Mouse (Mus musculus): ENCODE data around the gene Rptor. TPM values are rescaled to one million over a fixed set of nuclear protein-coding genes. Genes with fewer than 3 reads are reported as not detected.

The Rptor gene
- 38.4 and 46.7 TPM in 2 replicates for total RNA-seq (2014; rRNA removed)
- 5.0 and 8.0 TPM in 2 replicates for polyA plus RNA-seq (2015; fragmentation: Nextera tagmentation; extraction: Ambion mirVana)

DNA sequence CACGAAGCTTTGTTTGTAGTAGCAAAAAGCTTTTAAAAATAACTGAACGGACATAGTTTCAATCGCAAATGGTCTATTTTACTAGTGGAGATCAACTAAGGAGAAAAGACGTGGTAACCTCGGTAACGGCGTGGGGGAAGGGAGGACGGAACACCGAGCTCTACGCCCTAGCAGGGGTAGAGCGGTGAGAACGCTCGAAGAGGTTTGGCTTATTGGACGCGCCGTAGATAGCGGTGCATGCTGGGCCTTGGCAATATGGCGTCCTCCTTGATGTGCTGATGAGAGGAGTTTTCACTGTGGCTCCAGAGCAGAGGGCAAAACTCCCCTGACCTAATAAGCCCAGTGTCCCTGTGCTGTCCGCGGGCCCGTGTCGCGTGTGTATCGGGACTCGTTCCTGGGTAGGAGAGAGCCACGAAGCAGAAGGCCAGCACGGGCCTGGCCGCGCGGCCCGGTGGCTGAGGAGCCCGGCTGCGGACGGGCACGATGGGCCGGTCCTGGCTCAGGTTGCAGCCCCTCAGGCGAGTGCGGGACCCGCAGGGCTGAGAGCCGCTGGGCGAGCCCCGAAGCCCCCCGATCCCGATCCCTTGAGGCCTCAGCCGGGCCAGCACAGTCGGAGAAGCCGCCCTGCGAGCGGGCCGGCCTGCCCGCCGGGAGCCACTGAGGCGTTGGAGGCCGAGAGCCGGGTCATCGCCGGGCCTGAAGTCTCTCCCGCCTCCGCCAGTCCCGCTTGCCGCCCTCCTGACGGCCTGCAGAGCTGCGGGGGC, at the start of gene Rptor:
TSS of gene Rptor (plus strand) at position 143 of the 764 bp plus-strand sequence.
- Histone ChIP-seq H3K36me3 (ENCODE audit: insufficient read depth) (no peaks in the 10 kb centered on the region), H3K4me2 (ENCODE audit: low read depth) (peak within 1 kb of the TSS; percentile 84)
- WGBS: under 1% methylated on average over 62 of the region's 63 CpGs

DNA sequence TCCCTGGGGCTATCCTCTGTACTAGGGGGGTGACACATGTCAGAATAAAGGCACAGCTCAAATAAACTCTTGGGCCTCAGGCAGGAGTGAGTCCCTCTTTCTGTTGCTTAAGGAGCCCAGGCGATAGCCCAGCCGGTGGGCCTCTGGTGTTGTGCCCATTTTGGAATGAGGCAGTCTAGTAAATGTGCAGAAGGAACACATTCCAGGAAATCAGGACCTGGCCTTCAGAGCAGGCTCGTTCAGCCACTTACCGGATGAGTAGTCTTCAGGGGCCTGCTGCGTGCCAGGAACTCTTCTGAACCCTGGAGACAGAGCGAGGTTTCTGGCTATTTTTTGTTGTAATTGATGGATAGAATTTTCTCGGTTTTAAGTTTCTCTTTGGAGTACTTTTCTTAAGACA, 48.0 kb upstream of the Rptor start:
- no peak for ATAC-seq

More for the DNA sequence above, at the start of gene Rptor:
- Histone ChIP-seq H3K4me1 (ENCODE audit: insufficient read depth) (peaks cover 8% of the 10 kb centered on the region; the same call in 1 of the 2 replicates), H3K9me3 (ENCODE audit: low read length) (no peaks in the 10 kb centered on the region), H3K9ac (peak within 1 kb of the TSS; percentile 71), H3K27me3 (ENCODE audit: insufficient read depth, low read length) (no peaks in the 10 kb centered on the region), H3K27ac (ENCODE audit: low read depth, low read length) (peak within 1 kb of the TSS; percentile 75), H3K4me3 (ENCODE audit: low read depth, low read length) (peak within 1 kb of the TSS; percentile 95)
- ATAC-seq: peak; percentile 100
- DNase-seq: peak; percentile 99
- TF ChIP-seq CTCF (IDR thresholded peaks at IDR 0.05; ENCODE audit: low read depth): no peak

GRCm38 (mm10) chr11:119555170-119555569, 47.5 kb upstream of the Rptor start:
- no peak overlapping the region for H3K27ac ChIP-seq (ENCODE audit: low read depth, low read length)
- ATAC-seq (no peak), DNase-seq (no peak)
- no peaks in the 10 kb centered on the region for H3K36me3 ChIP-seq (ENCODE audit: insufficient read depth)
- no peaks in the 10 kb centered on the region for H3K9me3 ChIP-seq (ENCODE audit: low read length)
- no peak overlapping the region for H3K9ac ChIP-seq
- 0 out of 2 replicates have a peak, but pooled peaks cover under 1% of the 10 kb centered on the region for H3K27me3 ChIP-seq (ENCODE audit: insufficient read depth, low read length)
- H3K4me1 ChIP-seq (ENCODE audit: insufficient read depth): peaks cover 12% of the 10 kb centered on the region; the same call in 1 of the 2 replicates
- WGBS: 85% methylated on average over 7 of the region's 7 CpGs
- no peak overlapping the region for H3K4me3 ChIP-seq (ENCODE audit: low read depth, low read length)
- H3K4me2 ChIP-seq (ENCODE audit: low read depth): no peak overlapping the region
- no peak for TF ChIP-seq CTCF (IDR thresholded peaks at IDR 0.05; ENCODE audit: low read depth)

More for the DNA sequence above, 48.0 kb upstream of the Rptor start:
- no peak overlapping the region for H3K9ac ChIP-seq
- no peak overlapping the region for H3K4me3 ChIP-seq (ENCODE audit: low read depth, low read length)
- H3K4me1 ChIP-seq (ENCODE audit: insufficient read depth): peaks cover 12% of the 10 kb centered on the region; the same call in 1 of the 2 replicates
- no peak overlapping the region for H3K27ac ChIP-seq (ENCODE audit: low read depth, low read length)
- no peak overlapping the region for H3K4me2 ChIP-seq (ENCODE audit: low read depth)
- TF ChIP-seq CTCF (IDR thresholded peaks at IDR 0.05; ENCODE audit: low read depth): no peak
- no peaks in the 10 kb centered on the region for H3K36me3 ChIP-seq (ENCODE audit: insufficient read depth)
- H3K27me3 ChIP-seq (ENCODE audit: insufficient read depth, low read length): peaks cover 5% of the 10 kb centered on the region; the same call in 1 of the 2 replicates
- H3K9me3 ChIP-seq (ENCODE audit: low read length): no peaks in the 10 kb centered on the region
- 74% methylated on average over 7 of the region's 7 CpGs for WGBS
- DNase-seq: no peak

DNA sequence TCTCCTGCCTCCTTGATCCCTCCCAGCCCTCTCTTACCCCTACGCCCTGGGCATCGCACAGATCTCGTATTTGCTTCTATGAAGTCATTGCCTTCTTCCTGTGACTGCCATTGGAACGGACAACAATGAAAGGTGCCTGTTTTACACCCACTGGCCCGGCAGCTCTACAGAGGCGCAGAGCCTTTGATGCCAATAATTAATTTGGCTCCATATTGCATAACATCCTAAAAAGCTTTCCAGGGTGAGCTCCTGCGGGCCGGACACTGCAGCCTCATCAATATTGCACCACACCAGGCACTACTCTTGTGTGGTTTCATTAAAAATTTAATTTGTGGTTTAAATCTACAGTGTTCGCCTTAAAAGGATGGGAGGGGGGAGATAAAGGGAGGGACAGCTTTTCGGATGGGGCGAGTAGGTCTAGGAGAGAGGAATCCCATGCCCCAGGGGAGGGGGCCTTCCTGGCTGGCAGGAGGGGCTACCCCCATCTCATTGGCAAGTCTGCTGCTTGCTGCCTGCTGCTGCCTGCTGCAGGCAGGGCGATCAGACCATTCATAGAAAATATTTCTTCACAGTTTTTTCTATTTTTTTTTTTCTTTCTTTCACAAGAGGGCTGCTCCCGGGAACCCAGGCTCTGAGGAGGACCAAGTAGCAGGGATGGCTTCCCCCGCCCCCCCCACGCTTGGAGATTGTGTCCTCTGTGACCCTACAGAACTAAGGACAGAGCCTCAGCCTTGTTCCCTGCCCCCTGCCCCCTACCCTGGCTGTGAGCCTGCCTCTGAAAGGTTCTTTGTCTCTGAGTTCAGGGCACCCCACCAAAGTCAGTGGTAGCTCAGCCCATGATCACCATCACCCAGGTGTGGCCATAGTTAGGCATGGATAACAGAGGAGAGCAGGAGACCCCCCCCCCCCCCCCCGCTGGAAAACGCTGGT, 44.5 kb upstream of the Rptor start:
- no peak; the same call in 1 of the 2 replicates for ATAC-seq
- Histone ChIP-seq H3K27me3 (ENCODE audit: insufficient read depth, low read length) (no peaks in the 10 kb centered on the region), H3K4me1 (ENCODE audit: insufficient read depth) (peaks cover 12% of the 10 kb centered on the region; the same call in 1 of the 2 replicates), H3K27ac (ENCODE audit: low read depth, low read length) (no peak overlapping the region), H3K4me3 (ENCODE audit: low read depth, low read length) (no peak overlapping the region), H3K9me3 (ENCODE audit: low read length) (no peaks in the 10 kb centered on the region), H3K36me3 (ENCODE audit: insufficient read depth) (no peaks in the 10 kb centered on the region), H3K4me2 (ENCODE audit: low read depth) (0 out of 2 replicates have a peak overlapping the region, but pooled peaks have one; percentile 6), H3K9ac (peak overlapping the region; percentile 18; the same call in 1 of the 2 replicates)
- WGBS: 16% methylated on average over 16 of the region's 17 CpGs
- no peak for DNase-seq
- no peak for TF ChIP-seq CTCF (IDR thresholded peaks at IDR 0.05; ENCODE audit: low read depth)

DNA sequence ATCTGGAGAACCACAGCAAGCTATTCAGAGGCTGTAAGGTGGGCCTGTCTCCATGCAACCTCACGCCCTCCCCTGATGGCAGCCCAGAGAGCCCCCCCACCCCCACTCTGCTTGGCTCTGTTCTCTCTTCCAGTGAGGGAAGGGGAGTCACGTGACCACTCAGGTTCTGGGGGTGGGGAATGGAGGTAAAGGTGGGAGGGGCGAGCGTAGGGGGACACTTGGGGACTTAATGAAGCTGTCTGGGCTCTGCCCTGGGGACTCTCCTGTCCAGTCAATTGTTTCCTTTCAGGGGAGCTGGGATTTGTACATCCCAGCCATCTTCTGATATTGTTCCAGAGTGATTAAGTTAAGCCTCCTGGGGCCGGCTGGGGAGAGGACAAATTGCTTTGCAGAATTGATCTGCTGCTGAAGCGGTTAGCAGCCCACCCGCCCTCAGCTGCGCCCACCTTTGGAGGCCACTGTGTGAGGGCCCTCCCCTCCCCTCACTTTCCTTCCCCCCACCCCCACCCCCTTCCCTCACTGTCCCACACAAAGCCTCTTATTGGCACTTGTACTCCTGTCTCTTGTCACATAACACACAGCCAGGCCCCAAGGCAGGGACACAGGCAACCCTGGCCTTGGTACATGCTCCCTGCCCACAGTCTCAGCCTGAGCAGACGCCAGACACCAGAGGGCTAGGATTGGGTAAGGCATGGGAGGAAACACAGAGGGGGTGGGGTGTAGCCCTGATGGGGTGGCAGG, 43.7 kb upstream of the Rptor start:
- no peaks in the 10 kb centered on the region for H3K36me3 ChIP-seq (ENCODE audit: insufficient read depth)
- H3K4me1 ChIP-seq (ENCODE audit: insufficient read depth): peaks cover 12% of the 10 kb centered on the region; the same call in 1 of the 2 replicates
- peak overlapping the region; percentile 18; the same call in 1 of the 2 replicates for H3K9ac ChIP-seq
- H3K4me2 ChIP-seq (ENCODE audit: low read depth): no peak overlapping the region
- TF ChIP-seq CTCF (IDR thresholded peaks at IDR 0.05; ENCODE audit: low read depth): no peak
- H3K4me3 ChIP-seq (ENCODE audit: low read depth, low read length): no peak overlapping the region
- no peak overlapping the region for H3K27ac ChIP-seq (ENCODE audit: low read depth, low read length)
- 11% methylated on average over 9 of the region's 9 CpGs for WGBS
- no peak for DNase-seq
- H3K9me3 ChIP-seq (ENCODE audit: low read length): no peaks in the 10 kb centered on the region
- peak; percentile 69; the same call in 1 of the 2 replicates for ATAC-seq
- H3K27me3 ChIP-seq (ENCODE audit: insufficient read depth, low read length): no peaks in the 10 kb centered on the region

GRCm38 (mm10) chr11:119562286-119562685, 40.4 kb upstream of the Rptor start:
- no peaks in the 10 kb centered on the region for H3K9me3 ChIP-seq (ENCODE audit: low read length)
- no peaks in the 10 kb centered on the region for H3K36me3 ChIP-seq (ENCODE audit: insufficient read depth)
- 24% methylated on average over 6 of the region's 6 CpGs for WGBS
- TF ChIP-seq CTCF (IDR thresholded peaks at IDR 0.05; ENCODE audit: low read depth): no peak
- no peak overlapping the region for H3K27ac ChIP-seq (ENCODE audit: low read depth, low read length)
- DNase-seq (no peak), ATAC-seq (no peak)
- no peak overlapping the region for H3K4me3 ChIP-seq (ENCODE audit: low read depth, low read length)
- H3K9ac ChIP-seq: no peak overlapping the region
- H3K27me3 ChIP-seq (ENCODE audit: insufficient read depth, low read length): no peaks in the 10 kb centered on the region
- H3K4me2 ChIP-seq (ENCODE audit: low read depth): no peak overlapping the region
- peaks cover 12% of the 10 kb centered on the region; the same call in 1 of the 2 replicates for H3K4me1 ChIP-seq (ENCODE audit: insufficient read depth)
